Mouse (Mus musculus): ENCODE data around the gene Rnf150.

Rnf150 gene

GRCm38 (mm10) chr8:82943223-82944006 is 80.3 kb downstream of the Rnf150 start:
- peak in 1 of 2 experiments; percentile 5 for DNase-seq

GRCm38 (mm10) chr8:82945867-82946266 is 82.7 kb downstream of the Rnf150 start:
- DNase-seq, result no peak

GRCm38 (mm10) chr8:82946658-82947057 is 83.5 kb downstream of the Rnf150 start:
- DNase-seq, result no peak

- DNase-seq, result no peak
Observed at GRCm38 (mm10) chr8:82955162-82955754, 92.1 kb downstream of the Rnf150 start.

GRCm38 (mm10) chr8:82959491-82959890 is 96.3 kb downstream of the Rnf150 start:
- DNase-seq, result no peak

GRCm38 (mm10) chr8:82959980-82960610 is 96.9 kb downstream of the Rnf150 start:
- no peak for DNase-seq

- no peak for DNase-seq
Observed at GRCm38 (mm10) chr8:82964537-82964936, 101.4 kb downstream of the Rnf150 start.

GRCm38 (mm10) chr8:82967879-82968678 is 104.9 kb downstream of the Rnf150 start:
- no peak for DNase-seq

GRCm38 (mm10) chr8:82969967-82970366 is 106.8 kb downstream of the Rnf150 start:
- no peak for DNase-seq

GRCm38 (mm10) chr8:82972812-82973211 is 109.7 kb downstream of the Rnf150 start:
- DNase-seq, result no peak

GRCm38 (mm10) chr8:82973331-82973730 is 110.2 kb downstream of the Rnf150 start:
- DNase-seq, result no peak

GRCm38 (mm10) chr8:82981244-82981855 is 118.2 kb downstream of the Rnf150 start:
- DNase-seq, result no peak

GRCm38 (mm10) chr8:82982873-82983272 is 119.7 kb downstream of the Rnf150 start:
- no peak for DNase-seq

- DNase-seq, result no peak
Observed at GRCm38 (mm10) chr8:82983301-82983700, 120.1 kb downstream of the Rnf150 start.

- no peak for DNase-seq
Observed at GRCm38 (mm10) chr8:82992093-82992492, 128.9 kb downstream of the Rnf150 start.

- no peak for DNase-seq
Observed at GRCm38 (mm10) chr8:82995727-82996438, 132.7 kb downstream of the Rnf150 start.

- DNase-seq, result no peak
Observed at GRCm38 (mm10) chr8:82996843-82997242, 133.7 kb downstream of the Rnf150 start.

- no peak for DNase-seq
Observed at GRCm38 (mm10) chr8:82998778-82999177, 135.6 kb downstream of the Rnf150 start.

- no peak for DNase-seq
Observed at GRCm38 (mm10) chr8:83003187-83003586, 140.0 kb downstream of the Rnf150 start.

- no peak for DNase-seq
Observed at GRCm38 (mm10) chr8:83009481-83009880, 146.3 kb downstream of the Rnf150 start.

- DNase-seq, result no peak
Observed at GRCm38 (mm10) chr8:83011286-83011685, 148.1 kb downstream of the Rnf150 start.

GRCm38 (mm10) chr8:83011758-83012157 is 148.6 kb downstream of the Rnf150 start:
- DNase-seq, result no peak
